Mouse (Mus musculus): ENCODE measurements around the gene Atp6v1g3. TPM values are rescaled to one million over a fixed set of nuclear protein-coding genes. Genes with fewer than 3 reads are reported as not detected.

The Atp6v1g3 gene
- polyA plus RNA-seq, 1 experiment from 2014 or later: 6.3 TPM

DNA sequence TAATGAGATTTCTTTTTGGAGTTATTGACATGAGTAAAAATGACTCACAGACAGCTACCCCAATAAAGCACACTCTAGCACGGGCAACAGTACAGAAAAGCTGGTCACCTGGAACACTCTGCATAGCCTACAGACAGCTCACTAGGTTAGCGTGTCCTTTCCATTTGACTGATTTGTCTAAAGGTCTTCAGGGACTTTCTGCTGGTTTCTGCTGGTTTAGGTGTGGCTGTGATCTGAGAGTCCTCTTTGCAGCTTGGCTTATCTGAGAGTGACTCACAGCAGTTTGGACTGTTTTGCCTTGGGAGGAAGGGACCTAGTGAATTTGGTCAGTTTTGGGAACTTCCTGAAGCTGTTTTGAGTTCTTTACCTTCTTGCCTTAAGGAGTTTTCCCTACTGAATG lies 24.8 kb upstream of the Atp6v1g3 start:
- ATAC-seq (ENCODE audit: low FRiP score, low TSS enrichment): no peak

DNA sequence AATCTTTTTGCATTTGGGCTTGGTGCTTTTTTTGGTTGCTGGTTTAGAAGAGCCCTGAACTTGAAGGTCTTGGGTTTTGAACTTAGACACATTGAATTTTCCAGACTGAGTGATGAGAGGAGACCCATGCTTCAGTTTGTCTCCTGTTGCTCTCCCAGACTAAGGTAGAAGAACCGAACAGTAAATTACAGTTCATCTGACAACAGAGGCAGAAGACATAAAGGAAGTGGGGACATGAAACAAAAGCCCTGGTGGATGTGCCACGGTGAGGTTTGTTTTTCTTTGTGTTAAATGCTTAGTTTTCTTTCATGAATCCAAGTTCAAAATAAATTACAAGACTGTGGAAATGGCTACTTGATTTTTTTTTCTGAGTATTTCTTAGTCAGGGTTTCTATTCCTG lies 22.6 kb upstream of the Atp6v1g3 start:
- H3K9ac ChIP-seq (replicated peaks; ENCODE audit: low read length): no peak overlapping the region
- H3K4me2 ChIP-seq (replicated peaks; ENCODE audit: low read depth, low read length): no peak overlapping the region
- no peaks in the 10 kb centered on the region for H3K9me3 ChIP-seq (ENCODE audit: low read length)
- no peaks in the 10 kb centered on the region for H3K36me3 ChIP-seq (ENCODE audit: insufficient read depth, low read length)
- H3K27me3 ChIP-seq (ENCODE audit: insufficient read depth, low read length): no peaks in the 10 kb centered on the region
- H3K27ac ChIP-seq (ENCODE audit: low read length): no peak overlapping the region
- H3K4me3 ChIP-seq (ENCODE audit: low read length): no peak overlapping the region
- no peaks in the 10 kb centered on the region for H3K4me1 ChIP-seq (ENCODE audit: insufficient read depth, low read length)
- no peak for ATAC-seq (ENCODE audit: low FRiP score, low TSS enrichment)
- WGBS: 41% methylated on average over 2 of the region's 2 CpGs

More for the DNA sequence above, 24.8 kb upstream of the Atp6v1g3 start:
- WGBS: 66% methylated on average over 2 of the region's 2 CpGs
- Histone ChIP-seq H3K4me1 (ENCODE audit: insufficient read depth, low read length) (peaks cover 6% of the 10 kb centered on the region; the same call in 1 of the 2 replicates), H3K4me3 (ENCODE audit: low read length) (no peak overlapping the region), H3K9me3 (ENCODE audit: low read length) (no peaks in the 10 kb centered on the region), H3K36me3 (ENCODE audit: insufficient read depth, low read length) (no peaks in the 10 kb centered on the region), H3K27me3 (ENCODE audit: insufficient read depth, low read length) (no peaks in the 10 kb centered on the region), H3K4me2 (replicated peaks; ENCODE audit: low read depth, low read length) (no peak overlapping the region), H3K9ac (replicated peaks; ENCODE audit: low read length) (no peak overlapping the region), H3K27ac (ENCODE audit: low read length) (no peak overlapping the region)

DNA sequence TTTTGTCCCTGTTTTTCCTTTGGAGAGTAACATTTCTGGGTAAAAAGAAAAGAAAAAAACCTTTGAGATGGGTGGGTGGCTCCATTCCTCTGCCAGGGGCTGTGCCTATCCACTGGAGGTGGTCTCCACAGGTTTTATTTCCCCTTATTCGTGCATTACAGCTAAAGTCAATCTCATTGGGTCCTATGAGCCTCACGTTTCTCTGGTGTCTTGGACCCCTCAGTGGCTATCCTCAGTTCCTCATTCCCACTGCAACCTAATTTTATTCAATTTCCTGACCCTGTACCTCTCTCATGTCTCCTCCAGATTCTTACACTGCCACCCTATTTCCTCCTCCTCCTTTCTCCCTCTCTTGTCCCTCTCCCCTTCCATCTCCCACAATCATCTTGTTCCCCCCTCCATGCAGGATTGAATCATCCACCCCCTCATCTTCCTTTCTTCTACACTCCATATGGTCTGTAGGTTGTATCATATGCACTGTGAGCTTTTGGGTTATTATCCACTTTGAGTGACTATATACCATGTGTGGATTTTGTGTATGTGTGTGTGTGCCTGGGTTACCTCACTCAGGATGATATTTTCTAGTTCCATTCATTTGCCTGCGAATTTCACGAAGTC lies 17.3 kb upstream of the Atp6v1g3 start:
- Histone ChIP-seq H3K4me3 (ENCODE audit: low read length) (no peak overlapping the region), H3K4me1 (ENCODE audit: insufficient read depth, low read length) (no peaks in the 10 kb centered on the region), H3K9ac (replicated peaks; ENCODE audit: low read length) (no peak overlapping the region), H3K4me2 (replicated peaks; ENCODE audit: low read depth, low read length) (no peak overlapping the region), H3K27ac (ENCODE audit: low read length) (no peak overlapping the region), H3K27me3 (ENCODE audit: insufficient read depth, low read length) (no peaks in the 10 kb centered on the region), H3K36me3 (ENCODE audit: insufficient read depth, low read length) (no peaks in the 10 kb centered on the region), H3K9me3 (ENCODE audit: low read length) (no peaks in the 10 kb centered on the region)
- 95% methylated on average over 4 of the region's 4 CpGs for WGBS
- ATAC-seq (ENCODE audit: low FRiP score, low TSS enrichment): no peak

DNA sequence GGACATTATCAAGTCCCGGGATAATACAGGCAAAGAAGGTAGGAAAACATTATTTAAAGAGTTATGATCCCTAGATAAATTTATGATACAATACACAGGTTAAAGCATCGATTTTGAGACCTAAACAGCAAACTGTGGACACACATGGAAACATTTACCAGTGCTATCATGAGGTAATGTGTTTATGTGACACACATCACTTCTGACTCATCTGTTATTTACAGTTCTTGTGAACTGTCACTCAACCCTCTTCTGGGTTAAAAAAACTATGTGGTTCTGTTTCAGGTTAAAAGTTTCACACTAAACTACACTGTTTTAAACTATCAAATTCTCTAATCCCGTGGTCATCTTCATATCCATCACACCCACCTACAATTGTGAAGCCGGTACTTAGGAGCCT lies 14.8 kb upstream of the Atp6v1g3 start:
- Histone ChIP-seq H3K27me3 (ENCODE audit: insufficient read depth, low read length) (no peaks in the 10 kb centered on the region), H3K4me3 (ENCODE audit: low read length) (no peak overlapping the region), H3K9ac (replicated peaks; ENCODE audit: low read length) (no peak overlapping the region), H3K9me3 (ENCODE audit: low read length) (no peaks in the 10 kb centered on the region), H3K27ac (ENCODE audit: low read length) (no peak overlapping the region), H3K4me2 (replicated peaks; ENCODE audit: low read depth, low read length) (no peak overlapping the region), H3K36me3 (ENCODE audit: insufficient read depth, low read length) (no peaks in the 10 kb centered on the region), H3K4me1 (ENCODE audit: insufficient read depth, low read length) (no peaks in the 10 kb centered on the region)
- 72% methylated on average over 4 of the region's 4 CpGs for WGBS
- ATAC-seq (ENCODE audit: low FRiP score, low TSS enrichment): no peak

DNA sequence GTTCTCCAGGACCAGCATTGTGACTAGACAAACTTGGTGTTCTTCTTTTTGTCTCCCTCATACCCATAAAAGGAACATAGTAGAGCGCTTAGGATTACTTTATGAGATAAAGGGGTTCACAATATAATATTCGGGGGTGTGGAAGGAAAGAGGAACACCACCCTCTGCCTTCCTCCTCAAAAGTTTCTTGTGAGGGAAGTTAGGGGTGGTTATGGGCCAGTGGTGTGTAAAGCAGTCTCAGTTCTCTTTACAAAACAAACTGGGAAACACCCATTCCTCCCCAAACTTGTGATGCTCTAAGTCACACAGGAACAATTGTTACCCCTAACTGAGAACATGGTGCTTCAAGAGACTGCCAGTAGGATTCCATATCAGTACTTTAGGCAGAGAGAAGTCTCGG lies 12.0 kb upstream of the Atp6v1g3 start:
- H3K9me3 ChIP-seq (ENCODE audit: low read length): no peaks in the 10 kb centered on the region
- H3K27ac ChIP-seq (ENCODE audit: low read length): no peak overlapping the region
- no peak for ATAC-seq (ENCODE audit: low FRiP score, low TSS enrichment)
- WGBS: 86% methylated on average over 3 of the region's 3 CpGs
- no peak overlapping the region for H3K4me3 ChIP-seq (ENCODE audit: low read length)
- H3K9ac ChIP-seq (replicated peaks; ENCODE audit: low read length): no peak overlapping the region
- no peaks in the 10 kb centered on the region for H3K27me3 ChIP-seq (ENCODE audit: insufficient read depth, low read length)
- H3K36me3 ChIP-seq (ENCODE audit: insufficient read depth, low read length): no peaks in the 10 kb centered on the region
- H3K4me2 ChIP-seq (replicated peaks; ENCODE audit: low read depth, low read length): no peak overlapping the region
- H3K4me1 ChIP-seq (ENCODE audit: insufficient read depth, low read length): no peaks in the 10 kb centered on the region

DNA sequence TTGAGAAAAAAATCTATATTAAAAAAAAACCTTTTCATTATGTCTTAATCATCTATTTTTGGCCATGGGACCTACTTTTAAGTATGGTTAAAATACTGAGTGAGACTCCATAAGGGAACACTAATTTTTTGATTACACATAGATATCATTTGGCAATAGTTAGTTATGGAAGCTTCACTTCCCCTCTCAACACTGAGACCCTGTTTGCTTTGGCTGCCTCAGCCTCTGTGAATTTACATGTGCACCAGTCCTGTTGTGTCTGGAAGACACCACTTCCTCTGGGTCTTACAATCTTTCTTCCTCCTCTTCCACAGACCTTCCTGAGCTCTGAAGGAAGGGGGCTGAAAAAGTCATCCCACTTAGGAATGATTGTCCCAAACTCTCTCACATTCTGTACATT lies 11.1 kb upstream of the Atp6v1g3 start:
- Histone ChIP-seq H3K27ac (ENCODE audit: low read length) (no peak overlapping the region), H3K9me3 (ENCODE audit: low read length) (no peaks in the 10 kb centered on the region), H3K4me1 (ENCODE audit: insufficient read depth, low read length) (no peaks in the 10 kb centered on the region), H3K4me2 (replicated peaks; ENCODE audit: low read depth, low read length) (no peak overlapping the region), H3K36me3 (ENCODE audit: insufficient read depth, low read length) (no peaks in the 10 kb centered on the region), H3K27me3 (ENCODE audit: insufficient read depth, low read length) (no peaks in the 10 kb centered on the region), H3K4me3 (ENCODE audit: low read length) (no peak overlapping the region), H3K9ac (replicated peaks; ENCODE audit: low read length) (no peak overlapping the region)
- ATAC-seq (ENCODE audit: low FRiP score, low TSS enrichment): no peak

DNA sequence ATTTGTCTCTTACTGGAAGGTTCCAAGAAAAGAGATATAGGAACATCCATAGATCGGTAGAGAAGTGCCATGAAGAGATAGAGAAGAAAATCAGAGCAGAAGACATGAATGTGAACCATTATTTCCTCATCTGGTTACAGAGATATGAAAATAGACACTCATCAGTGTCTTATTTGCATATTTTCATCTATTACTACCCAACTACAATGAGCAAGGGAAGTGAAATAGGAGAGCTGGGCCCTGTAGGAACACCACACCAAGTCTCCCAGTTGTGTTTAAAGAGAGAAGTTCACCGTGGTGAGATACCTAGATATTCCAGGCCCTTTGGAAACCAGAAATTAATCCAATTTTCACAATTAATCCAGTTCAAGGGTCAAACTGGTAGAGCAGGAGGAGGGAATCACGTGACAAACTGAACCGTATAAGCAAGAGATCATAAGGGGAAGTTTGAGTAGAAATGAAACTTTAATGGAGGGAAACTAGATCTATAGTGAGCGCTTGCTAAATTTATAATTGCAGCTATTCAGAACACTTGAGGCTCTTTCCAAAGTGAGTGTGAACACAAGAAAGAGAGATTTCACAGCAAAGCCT lies 6.0 kb upstream of the Atp6v1g3 start:
- Histone ChIP-seq H3K9me3 (ENCODE audit: low read length) (no peaks in the 10 kb centered on the region), H3K27me3 (ENCODE audit: insufficient read depth, low read length) (no peaks in the 10 kb centered on the region), H3K4me2 (replicated peaks; ENCODE audit: low read depth, low read length) (no peak overlapping the region), H3K4me1 (ENCODE audit: insufficient read depth, low read length) (no peaks in the 10 kb centered on the region), H3K4me3 (ENCODE audit: low read length) (no peak overlapping the region), H3K9ac (replicated peaks; ENCODE audit: low read length) (no peak overlapping the region), H3K27ac (ENCODE audit: low read length) (no peak overlapping the region), H3K36me3 (ENCODE audit: insufficient read depth, low read length) (no peaks in the 10 kb centered on the region)
- no peak for ATAC-seq (ENCODE audit: low FRiP score, low TSS enrichment)
- 88% methylated on average over 5 of the region's 5 CpGs for WGBS

DNA sequence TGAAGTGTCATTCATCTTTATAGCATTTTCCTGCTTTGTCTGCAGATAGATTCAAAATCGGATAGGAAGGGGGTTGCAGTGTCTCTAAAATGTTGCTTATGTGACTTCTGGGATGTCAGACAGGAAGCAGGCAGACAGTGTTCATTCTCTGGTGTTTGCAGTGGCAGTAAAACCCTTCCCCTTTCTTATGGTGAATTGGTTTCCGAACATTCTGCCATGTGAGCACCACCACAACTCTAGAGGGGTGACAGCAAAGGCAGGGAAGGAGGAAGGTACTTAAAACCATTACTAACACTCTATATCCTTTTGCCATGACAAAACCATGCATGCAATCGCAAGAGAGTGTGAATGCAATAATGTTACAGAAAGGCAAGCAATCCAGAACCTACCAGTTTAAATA lies 1.4 kb downstream of the Atp6v1g3 start:
- Histone ChIP-seq H3K36me3 (ENCODE audit: insufficient read depth, low read length) (no peaks in the 10 kb centered on the region), H3K27ac (ENCODE audit: low read length) (no peak overlapping the region), H3K27me3 (ENCODE audit: insufficient read depth, low read length) (no peaks in the 10 kb centered on the region), H3K9ac (replicated peaks; ENCODE audit: low read length) (no peak overlapping the region), H3K4me1 (ENCODE audit: insufficient read depth, low read length) (no peaks in the 10 kb centered on the region), H3K4me2 (replicated peaks; ENCODE audit: low read depth, low read length) (no peak overlapping the region), H3K4me3 (ENCODE audit: low read length) (no peak overlapping the region), H3K9me3 (ENCODE audit: low read length) (no peaks in the 10 kb centered on the region)
- WGBS: 69% methylated on average over 3 of the region's 3 CpGs
- ATAC-seq (ENCODE audit: low FRiP score, low TSS enrichment): no peak

DNA sequence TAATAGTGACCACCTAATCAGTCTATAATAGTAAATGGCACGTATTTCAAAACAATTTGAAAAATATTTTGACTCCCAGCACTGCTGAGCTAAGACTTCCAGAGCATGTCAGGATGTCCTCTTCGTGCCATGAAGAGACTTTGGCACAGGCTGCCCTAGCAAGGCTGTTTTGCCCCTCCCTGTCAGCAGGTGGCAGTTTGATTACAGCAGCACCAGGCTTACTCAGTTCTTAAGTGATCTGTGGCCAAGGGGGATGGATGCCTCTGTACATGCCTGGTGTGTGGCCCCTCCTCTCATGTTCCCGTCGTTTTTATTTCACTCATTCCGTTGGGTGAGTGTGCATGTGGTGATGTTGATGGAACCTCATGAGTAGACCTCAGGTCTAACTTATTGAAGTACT lies 2.3 kb downstream of the Atp6v1g3 start:
- Histone ChIP-seq H3K4me3 (ENCODE audit: low read length) (no peak overlapping the region), H3K9me3 (ENCODE audit: low read length) (no peaks in the 10 kb centered on the region), H3K27me3 (ENCODE audit: insufficient read depth, low read length) (no peaks in the 10 kb centered on the region), H3K4me2 (replicated peaks; ENCODE audit: low read depth, low read length) (no peak overlapping the region), H3K9ac (replicated peaks; ENCODE audit: low read length) (no peak overlapping the region), H3K27ac (ENCODE audit: low read length) (no peak overlapping the region), H3K36me3 (ENCODE audit: insufficient read depth, low read length) (no peaks in the 10 kb centered on the region), H3K4me1 (ENCODE audit: insufficient read depth, low read length) (no peaks in the 10 kb centered on the region)
- 59% methylated on average over 5 of the region's 5 CpGs for WGBS
- ATAC-seq (ENCODE audit: low FRiP score, low TSS enrichment): no peak

DNA sequence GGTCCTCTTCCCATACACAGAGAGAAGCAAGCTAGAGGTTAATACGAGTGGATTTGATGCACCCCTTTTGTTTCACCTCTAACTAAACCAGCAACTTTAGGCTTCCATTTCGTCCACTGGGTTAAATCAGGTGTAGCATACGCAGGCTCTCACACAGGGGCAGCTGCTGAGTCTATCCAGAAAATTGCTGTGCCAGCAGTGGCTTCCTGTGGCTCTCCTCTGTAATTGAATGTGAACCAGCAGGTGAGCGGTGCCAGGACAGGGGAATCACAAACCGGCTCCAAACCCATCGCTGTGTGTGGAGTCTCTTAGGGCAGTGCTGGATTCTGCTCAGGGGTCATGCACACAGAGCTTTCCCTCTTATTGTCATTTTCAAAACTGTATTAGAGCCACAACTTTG lies 7.6 kb downstream of the Atp6v1g3 start:
- no peaks in the 10 kb centered on the region for H3K9me3 ChIP-seq (ENCODE audit: low read length)
- no peaks in the 10 kb centered on the region for H3K4me1 ChIP-seq (ENCODE audit: insufficient read depth, low read length)
- ATAC-seq (ENCODE audit: low FRiP score, low TSS enrichment): no peak
- H3K36me3 ChIP-seq (ENCODE audit: insufficient read depth, low read length): no peaks in the 10 kb centered on the region
- no peak overlapping the region for H3K9ac ChIP-seq (replicated peaks; ENCODE audit: low read length)
- H3K27me3 ChIP-seq (ENCODE audit: insufficient read depth, low read length): no peaks in the 10 kb centered on the region
- H3K27ac ChIP-seq (ENCODE audit: low read length): no peak overlapping the region
- no peak overlapping the region for H3K4me3 ChIP-seq (ENCODE audit: low read length)
- 64% methylated on average over 6 of the region's 6 CpGs for WGBS
- no peak overlapping the region for H3K4me2 ChIP-seq (replicated peaks; ENCODE audit: low read depth, low read length)
